Mouse (Mus musculus) mature B cell (primary cell): ENCODE results near the gene Fkbp9.
"Not testable (repeated sequence)": the region's sequence is repeated elsewhere in the genome, so short reads cannot be mapped to it uniquely, and the experiment has no call there.

ENCODE experiments used
- in situ Hi-C: fragments of 300-500 bp; cut with MboI; formaldehyde crosslinking; loops from 2 replicates; pipeline ENCODE4 v1.14.3; 2019

Gene Fkbp9

DNA sequence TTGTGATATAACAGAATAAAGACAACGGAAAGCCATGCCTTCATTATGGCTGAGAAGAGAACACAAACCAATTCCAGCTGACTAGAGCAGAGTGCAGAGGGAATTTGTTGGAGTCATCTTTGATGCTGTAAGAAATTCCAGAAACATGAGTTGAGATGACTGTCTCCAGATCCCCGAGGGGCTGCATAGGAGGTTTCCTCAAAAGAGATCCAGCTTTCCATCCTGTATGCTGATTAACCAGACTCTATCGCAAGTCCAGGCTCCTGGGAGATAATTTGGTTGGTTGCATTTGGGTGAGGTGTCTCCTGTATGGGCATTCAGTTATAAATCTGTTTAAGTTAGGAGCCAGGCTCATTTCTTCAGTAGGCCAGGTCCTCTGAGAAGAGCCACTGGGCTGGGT lies 5.8 kb downstream of the Fkbp9 start:
- in situ Hi-C loops, result no loop called here

DNA sequence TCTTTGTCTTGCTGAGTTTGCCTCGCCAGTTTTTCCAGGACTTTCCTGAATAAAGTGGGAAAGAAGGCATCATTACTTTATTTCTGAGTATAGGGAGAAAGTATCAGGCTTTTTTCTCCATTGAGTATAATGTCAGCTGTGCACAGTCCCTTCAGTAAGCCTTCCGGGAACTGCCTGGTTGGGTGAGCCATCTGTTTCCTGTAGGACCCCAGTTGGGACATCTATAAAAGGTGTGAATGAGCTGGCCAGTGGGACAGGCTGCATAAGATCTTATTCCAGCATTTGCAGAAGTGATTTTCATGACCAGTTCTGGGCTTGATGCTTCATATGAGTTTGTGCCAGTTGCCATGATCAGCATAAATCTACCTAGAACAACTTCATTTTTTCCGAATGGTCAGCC lies 11.4 kb downstream of the Fkbp9 start:
- in situ Hi-C loops, result no loop called here

DNA sequence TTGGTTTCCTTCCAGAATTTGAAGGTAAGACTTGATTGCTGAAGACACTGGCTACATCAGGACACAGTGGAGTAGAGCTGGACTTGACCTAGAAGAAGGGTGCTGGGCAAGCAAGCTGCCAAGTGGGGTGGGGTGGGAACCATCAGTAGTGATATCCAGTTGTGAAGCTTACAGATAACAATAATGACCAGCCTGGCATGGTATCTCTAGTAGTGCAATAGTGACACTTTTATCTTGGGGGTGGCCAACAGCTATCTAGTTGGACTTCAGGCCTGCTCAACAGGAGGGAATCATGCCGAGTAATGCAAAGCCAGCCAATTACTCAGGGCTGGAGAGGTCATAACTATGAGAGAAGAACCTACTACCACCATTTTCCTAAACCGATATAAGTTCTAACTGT lies 12.5 kb downstream of the Fkbp9 start:
- in situ Hi-C loops, result no loop called here

DNA sequence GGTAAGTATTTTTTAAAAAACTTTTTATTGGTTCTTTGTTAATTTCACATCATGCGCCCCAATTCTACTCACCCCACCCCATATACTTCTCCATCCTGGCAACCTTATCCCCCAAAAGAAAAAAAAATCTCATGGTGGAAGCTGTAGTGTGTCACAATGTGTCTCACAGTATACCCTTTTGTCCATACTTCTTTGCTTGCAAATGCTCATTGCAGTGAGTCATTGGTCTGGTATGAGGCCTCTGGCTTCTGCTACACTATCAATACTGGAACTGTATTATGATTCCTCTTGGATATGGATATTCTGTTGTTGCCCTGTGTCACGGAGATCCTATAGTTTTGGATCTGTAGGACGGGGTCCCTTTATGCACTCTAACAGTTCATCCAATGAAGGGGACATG lies 17.1 kb downstream of the Fkbp9 start:
- in situ Hi-C loops, result no loop called here

GRCm38 (mm10) chr6:56850315-56850714 lies 18.5 kb downstream of the Fkbp9 start:
- in situ Hi-C loops, result no loop called here

GRCm38 (mm10) chr6:56854803-56855202 lies 22.9 kb downstream of the Fkbp9 start:
- in situ Hi-C loops, result no loop called here

GRCm38 (mm10) chr6:56856748-56857147 lies 24.9 kb downstream of the Fkbp9 start:
- in situ Hi-C loops, result no loop called here

GRCm38 (mm10) chr6:56860205-56860848 lies 28.5 kb downstream of the Fkbp9 start:
- in situ Hi-C loops, result no loop called here

- in situ Hi-C loops, result not testable (repeated sequence)
Measured at GRCm38 (mm10) chr6:56866899-56867298, 35.0 kb downstream of the Fkbp9 start.

- in situ Hi-C loops, result no loop called here
Measured at GRCm38 (mm10) chr6:56868565-56868964, 36.7 kb downstream of the Fkbp9 start.

DNA sequence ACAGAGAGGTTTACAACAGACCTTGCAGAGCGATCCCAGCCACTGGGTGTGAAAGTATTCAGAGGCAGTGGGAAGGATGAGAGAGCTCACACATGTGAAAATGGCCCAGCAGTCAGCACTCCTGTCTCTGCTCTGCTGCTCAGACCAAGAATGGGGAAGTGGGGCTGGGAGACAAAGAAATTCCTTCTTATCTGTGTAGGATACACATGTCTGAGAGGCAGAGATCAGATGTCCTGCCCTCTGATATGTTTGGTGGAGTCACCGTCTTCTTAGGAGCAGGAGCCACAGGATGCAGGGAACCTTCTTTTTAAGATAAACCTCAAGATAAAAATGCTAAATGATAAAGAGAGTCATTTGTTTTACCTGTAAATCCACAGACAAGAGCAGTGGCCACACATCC lies 38.2 kb downstream of the Fkbp9 start:
- in situ Hi-C loops, result no loop called here

GRCm38 (mm10) chr6:56876870-56877269 lies 45.0 kb downstream of the Fkbp9 start:
- in situ Hi-C loops, result no loop called here

- in situ Hi-C loops, result no loop called here
Measured at GRCm38 (mm10) chr6:56877985-56878384, 46.1 kb downstream of the Fkbp9 start.

GRCm38 (mm10) chr6:56879352-56879955 lies 47.6 kb downstream of the Fkbp9 start:
- in situ Hi-C loops, result no loop called here

GRCm38 (mm10) chr6:56888561-56888960 lies 56.7 kb downstream of the Fkbp9 start:
- in situ Hi-C loops, result no loop called here

DNA sequence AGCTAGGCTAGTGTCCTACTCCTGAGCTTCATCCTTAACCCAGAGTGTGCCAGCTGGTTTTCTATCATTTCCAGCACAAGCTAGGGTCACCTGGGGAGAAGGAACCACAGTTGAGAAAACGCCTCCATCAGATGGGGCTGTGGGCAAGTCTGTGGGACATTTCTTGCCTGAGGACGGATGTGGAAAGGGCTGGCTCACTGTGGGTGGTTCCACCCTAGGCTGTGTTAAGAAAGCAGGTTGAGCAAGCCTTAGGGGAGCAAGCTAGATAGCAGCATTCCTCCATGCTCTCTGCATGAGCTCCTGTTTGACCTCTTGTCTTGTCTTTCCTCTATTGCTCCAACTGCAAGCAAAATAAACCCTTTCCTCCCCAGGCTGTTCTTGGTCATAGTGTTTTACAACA lies 58.9 kb downstream of the Fkbp9 start:
- in situ Hi-C loops, result no loop called here

DNA sequence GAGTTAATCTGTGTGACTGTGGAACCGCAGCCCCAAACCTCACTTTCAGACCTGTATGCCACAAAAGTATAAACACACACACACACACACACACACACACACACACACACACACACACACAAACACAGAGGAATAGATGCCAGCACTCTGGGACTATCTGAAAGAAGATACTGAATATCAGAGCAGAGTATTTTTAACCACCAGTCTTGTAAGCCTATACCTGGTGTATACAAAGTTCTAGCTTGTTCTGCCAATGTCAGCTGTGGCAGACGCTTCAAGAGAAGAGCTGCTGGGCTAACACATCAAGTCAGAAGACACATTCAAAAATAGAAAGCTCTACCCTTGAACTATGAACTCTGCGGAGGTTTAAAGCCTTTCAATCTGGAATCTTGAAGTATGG lies 67.7 kb downstream of the Fkbp9 start:
- in situ Hi-C loops, result no loop called here

- in situ Hi-C loops, result loop anchor here (25.0 kb wide), 1 partner anchor 786 kb away; the partner anchor contains the start of gene Pyurf
Measured at GRCm38 (mm10) chr6:56901336-56901735, 69.5 kb downstream of the Fkbp9 start.

DNA sequence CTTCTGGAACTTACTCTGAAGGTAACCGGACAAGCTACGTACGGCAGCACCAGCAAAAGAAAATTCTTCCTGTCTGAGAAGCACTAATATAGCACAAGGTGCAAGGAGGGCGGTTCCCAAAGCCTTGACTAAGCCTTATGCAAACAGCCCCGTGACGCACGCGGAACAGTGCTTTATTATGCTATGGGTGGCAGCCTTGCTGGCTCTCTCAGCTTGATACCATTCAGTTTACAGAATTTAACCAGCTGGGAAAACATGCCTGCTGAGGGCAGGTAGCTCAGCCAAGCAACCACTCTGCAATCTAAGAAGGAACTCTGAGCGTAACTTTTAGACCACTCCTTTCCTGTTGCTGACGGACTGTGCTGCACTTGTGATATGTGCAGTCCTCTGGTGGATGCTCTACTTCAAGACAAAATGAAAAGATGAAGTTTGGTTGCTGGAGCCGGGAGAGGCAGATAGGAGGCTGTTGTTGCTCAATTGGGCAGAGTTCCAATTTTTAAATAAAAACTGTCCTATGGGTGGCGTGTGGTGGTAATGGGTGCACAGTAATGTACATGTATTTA lies 70.0 kb downstream of the Fkbp9 start:
- in situ Hi-C loops, result loop anchor here (25.0 kb wide), 1 partner anchor 785 kb away; the partner anchor contains the start of gene Pyurf

- in situ Hi-C loops, result loop anchor here (25.0 kb wide), 1 partner anchor 784 kb away; the partner anchor contains the start of gene Pyurf
Measured at GRCm38 (mm10) chr6:56902606-56903520, 71.0 kb downstream of the Fkbp9 start.

- in situ Hi-C loops, result loop anchor here (25.0 kb wide), 1 partner anchor 783 kb away; the partner anchor contains the start of gene Pyurf
Measured at GRCm38 (mm10) chr6:56903831-56904230, 72.0 kb downstream of the Fkbp9 start.

GRCm38 (mm10) chr6:56904330-56904729 lies 72.5 kb downstream of the Fkbp9 start:
- in situ Hi-C loops, result loop anchor here (25.0 kb wide), 1 partner anchor 783 kb away; the partner anchor contains the start of gene Pyurf
